Mouse (Mus musculus) stomach, postnatal 0 days (tissue): ENCODE measurements around the gene Osbpl7. TPM values are rescaled to one million over a fixed set of nuclear protein-coding genes. Genes with fewer than 3 reads are reported as not detected.

Source experiments
- ATAC-seq: fragments of 200-750 bp; cut with Nextera tagmentation; 2 replicates; pipeline ENCODE4 v1.8.0; 2017; ENCODE audit not compliant: low FRiP score, low TSS enrichment
- DNase-seq: peaks from one replicate; pipeline ENCODE4 v3.0.0-alpha.2; 2016; ENCODE audit warnings: low spot score
- H3K27ac ChIP-seq: fragments of 300-500 bp; sonication (generic); replicated peaks from 2 replicates; pipeline ENCODE4 v1.5.1; 2014; ENCODE audit warnings: mild to moderate bottlenecking, control low read depth
- H3K27me3 ChIP-seq: fragments of 300-500 bp; sonication (generic); 2 replicates; pipeline ENCODE4 v1.6.1; 2014; ENCODE audit warnings: low read length; ENCODE audit not compliant: control insufficient read depth, insufficient read depth
- H3K36me3 ChIP-seq: fragments of 300-500 bp; sonication (generic); 2 replicates; pipeline ENCODE4 v1.6.1; 2014; ENCODE audit warnings: low read length, mixed read lengths; ENCODE audit not compliant: control insufficient read depth, insufficient read depth
- H3K4me1 ChIP-seq: fragments of 300-500 bp; sonication (generic); replicated peaks from 2 replicates; pipeline ENCODE4 v1.6.1; 2014; ENCODE audit warnings: antibody characterized with exemption; ENCODE audit not compliant: control insufficient read depth, insufficient read depth
- H3K4me2 ChIP-seq: fragments of 300-500 bp; sonication (generic); replicated peaks from 2 replicates; pipeline ENCODE4 v1.6.1; 2014; ENCODE audit warnings: low read depth, mild to moderate bottlenecking, control low read depth, moderate library complexity
- H3K4me3 ChIP-seq: fragments of 300-500 bp; sonication (generic); 2 replicates; pipeline ENCODE4 v1.5.1; 2014; ENCODE audit warnings: low read depth, low read length, control low read depth
- H3K9ac ChIP-seq: fragments of 300-500 bp; sonication (generic); 2 replicates; pipeline ENCODE4 v1.6.1; 2014; ENCODE audit warnings: mild to moderate bottlenecking, low read length, control low read depth, mixed read lengths
- H3K9me3 ChIP-seq: fragments of 300-500 bp; sonication (generic); 2 replicates; pipeline ENCODE4 v1.6.1; 2016; ENCODE audit warnings: low read length; ENCODE audit not compliant: control insufficient read depth
- CTCF ChIP-seq: IDR thresholded peaks from 2 replicates; pipeline ENCODE4 v1.5.1; 2016; ENCODE audit warnings: antibody characterized with exemption, low read depth, mild to moderate bottlenecking, moderate library complexity
- EP300 ChIP-seq: optimal IDR thresholded peaks from 2 replicates; pipeline ENCODE3; 2016; ENCODE audit warnings: antibody characterized with exemption
- WGBS: fragments of 180-500 bp; shearing (Covaris S2); extraction: QIAGEN DNeasy Blood & Tissue Kit; methylation state at CpG from one replicate; pipeline ENCODE4 v1.1.7; 2014; 5-methylcytosine and 5-hydroxymethylcytosine counted together
- polyA plus RNA-seq: library from polyadenylated mRNA; unstranded; fragments of >200 nt; fragmentation: Nextera tagmentation; extraction: Ambion mirVana; gene quantifications from 2 replicates; pipeline ENCODE4 v1.2.1, GENCODE M21; 2015

Gene Osbpl7
- polyA plus RNA-seq, 1 experiment from 2014 or later: 7.5 TPM

- Histone ChIP-seq H3K4me2 (no peak overlapping the region), H3K9me3 (no peaks in the 10 kb centered on the region), H3K4me1 (0 out of 2 replicates have a peak, but pooled peaks cover 3% of the 10 kb centered on the region), H3K36me3 (peaks cover 9% of the 10 kb centered on the region; the same call in 1 of the 2 replicates), H3K27ac (no peak overlapping the region), H3K4me3 (no peak overlapping the region), H3K9ac (no peak overlapping the region), H3K27me3 (no peaks in the 10 kb centered on the region)
- DNase-seq: no peak
- TF ChIP-seq CTCF (no peak), EP300 (no peak)
- 91% methylated on average over 8 of the region's 8 CpGs for WGBS
- no peak for ATAC-seq
These were observed 5.5 kb upstream of the Osbpl7 start for GRCm38 (mm10) chr11:97044902-97045301.

DNA sequence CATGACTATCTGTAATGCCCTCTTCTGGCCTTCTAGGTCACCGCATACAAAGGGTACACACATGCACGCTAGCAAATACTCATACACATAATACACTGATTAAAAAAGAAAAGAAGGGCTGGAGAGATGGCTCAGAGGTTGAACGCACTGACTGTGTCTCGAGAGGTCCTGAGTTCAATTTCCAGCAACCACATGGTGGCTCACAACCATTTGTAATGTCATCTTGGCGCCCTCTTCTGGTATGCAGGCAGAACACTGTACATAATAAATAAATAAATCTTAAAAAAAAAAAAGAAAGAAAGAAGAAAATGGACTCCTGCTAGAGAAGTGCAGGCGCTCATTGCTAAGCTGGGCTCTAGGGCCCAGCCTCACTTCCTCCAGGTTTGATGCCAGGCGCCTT is 4.6 kb upstream of the Osbpl7 start:
- 87% methylated on average over 7 of the region's 7 CpGs for WGBS

GRCm38 (mm10) chr11:97048090-97048650 is 2.3 kb upstream of the Osbpl7 start:
- H3K27ac ChIP-seq: no peak overlapping the region
- H3K4me1 ChIP-seq: peaks cover 5% of the 10 kb centered on the region
- no peaks in the 10 kb centered on the region for H3K9me3 ChIP-seq
- no peak overlapping the region for H3K9ac ChIP-seq
- no peak for ATAC-seq
- H3K36me3 ChIP-seq: peaks cover 9% of the 10 kb centered on the region; the same call in 1 of the 2 replicates
- TF ChIP-seq EP300 (no peak), CTCF (no peak)
- WGBS: 75% methylated on average over 8 of the region's 8 CpGs
- DNase-seq: no peak
- no peak overlapping the region for H3K4me2 ChIP-seq
- no peaks in the 10 kb centered on the region for H3K27me3 ChIP-seq
- no peak overlapping the region for H3K4me3 ChIP-seq

More for the DNA sequence above, 4.6 kb upstream of the Osbpl7 start:
- TF ChIP-seq CTCF: peak; percentile 52
- no peak for TF ChIP-seq EP300
- H3K27ac ChIP-seq: no peak overlapping the region
- ATAC-seq (no peak), DNase-seq (no peak)
- no peak overlapping the region for H3K9ac ChIP-seq
- H3K27me3 ChIP-seq: no peaks in the 10 kb centered on the region
- H3K4me3 ChIP-seq: no peak overlapping the region
- no peak overlapping the region for H3K4me2 ChIP-seq
- peaks cover 9% of the 10 kb centered on the region; the same call in 1 of the 2 replicates for H3K36me3 ChIP-seq
- 0 out of 2 replicates have a peak, but pooled peaks cover 3% of the 10 kb centered on the region for H3K4me1 ChIP-seq
- no peaks in the 10 kb centered on the region for H3K9me3 ChIP-seq

DNA sequence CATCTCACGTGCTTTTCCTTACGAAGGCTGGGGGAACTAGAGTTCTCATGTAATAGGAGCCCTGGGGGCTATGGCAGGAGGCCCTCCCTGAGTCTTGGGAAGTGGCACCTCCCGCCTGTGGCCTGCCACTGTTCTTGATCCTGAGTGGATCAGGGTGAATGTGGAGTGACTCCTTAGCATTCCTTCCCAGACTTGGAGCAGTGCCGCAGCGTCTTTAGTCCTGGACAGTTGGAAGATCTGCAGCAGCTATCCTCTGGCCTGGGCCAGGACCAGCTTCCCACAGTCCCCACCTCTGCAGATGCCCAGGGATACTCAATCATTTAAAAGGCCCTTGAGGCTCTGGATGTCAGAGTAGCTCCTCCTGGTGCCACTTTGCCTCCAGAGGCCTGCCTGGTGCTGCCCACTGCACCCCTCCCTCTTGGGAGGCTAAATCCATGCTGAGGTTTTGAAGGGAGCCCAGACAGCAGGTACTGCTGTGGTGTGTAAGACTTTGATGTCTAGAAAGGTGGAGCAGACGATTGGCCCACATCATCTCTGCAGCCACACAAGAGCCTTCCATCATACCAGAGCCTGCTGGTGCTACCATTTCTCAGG is 839 bp upstream of the Osbpl7 start:
- peaks cover 5% of the 10 kb centered on the region for H3K4me1 ChIP-seq

DNA sequence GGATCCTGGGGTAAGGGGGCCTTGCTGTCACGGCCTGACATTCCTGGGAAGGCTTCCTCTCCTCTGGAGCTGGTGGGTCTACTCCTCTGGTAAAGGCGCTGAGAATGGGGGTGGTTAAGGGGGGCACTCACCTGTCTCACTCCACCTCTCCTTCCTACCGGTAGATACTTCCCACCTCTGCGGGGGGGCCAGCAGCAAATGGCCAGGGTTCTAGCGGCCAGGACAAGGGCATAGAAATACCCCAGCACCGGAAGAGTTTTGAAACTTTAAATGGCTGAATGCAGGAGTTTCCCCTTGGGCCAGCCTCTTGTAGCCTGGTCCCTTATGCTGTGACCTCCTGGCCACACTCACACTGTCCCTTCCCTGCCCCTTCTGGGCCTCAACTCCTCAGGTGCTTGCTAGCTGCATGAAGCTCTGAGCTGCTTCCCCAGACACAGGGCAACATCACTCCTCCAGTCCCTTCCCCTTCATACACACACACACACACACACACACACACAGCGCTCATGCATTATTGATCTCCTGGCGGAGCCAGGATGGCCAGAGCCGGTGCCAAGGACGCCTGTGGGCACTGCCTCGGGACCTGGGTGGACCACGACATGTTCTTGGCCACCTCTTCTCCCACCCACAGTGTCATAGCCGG is 637 bp downstream of the Osbpl7 start:
- Histone ChIP-seq H3K4me1 (peaks cover 5% of the 10 kb centered on the region), H3K27me3 (no peaks in the 10 kb centered on the region), H3K4me2 (peak overlapping the region; percentile 81), H3K4me3 (peak overlapping the region; percentile 69), H3K27ac (peak overlapping the region; percentile 77), H3K36me3 (peaks cover 14% of the 10 kb centered on the region), H3K9ac (peak overlapping the region; percentile 78), H3K9me3 (no peaks in the 10 kb centered on the region)
- ATAC-seq (0 out of 2 replicates have a peak, but pooled peaks have one; percentile 3), DNase-seq (peak; percentile 56)
- TF ChIP-seq CTCF (no peak), EP300 (no peak)
- whole genome bisulfite sequencing: 25% methylated on average over 13 of the region's 13 CpGs

More for the DNA sequence above, 839 bp upstream of the Osbpl7 start:
- Histone ChIP-seq H3K9ac (no peak overlapping the region), H3K9me3 (no peaks in the 10 kb centered on the region), H3K27ac (no peak overlapping the region), H3K36me3 (peaks cover 11% of the 10 kb centered on the region; the same call in 1 of the 2 replicates), H3K4me2 (no peak overlapping the region), H3K4me3 (no peak overlapping the region), H3K27me3 (no peaks in the 10 kb centered on the region)
- WGBS: 72% methylated on average over 6 of the region's 6 CpGs
- DNase-seq (no peak), ATAC-seq (no peak)
- TF ChIP-seq CTCF (no peak), EP300 (no peak)
